Mouse (Mus musculus): Measurements from ENCODE around the gene Fgf16.

Gene Fgf16

DNA sequence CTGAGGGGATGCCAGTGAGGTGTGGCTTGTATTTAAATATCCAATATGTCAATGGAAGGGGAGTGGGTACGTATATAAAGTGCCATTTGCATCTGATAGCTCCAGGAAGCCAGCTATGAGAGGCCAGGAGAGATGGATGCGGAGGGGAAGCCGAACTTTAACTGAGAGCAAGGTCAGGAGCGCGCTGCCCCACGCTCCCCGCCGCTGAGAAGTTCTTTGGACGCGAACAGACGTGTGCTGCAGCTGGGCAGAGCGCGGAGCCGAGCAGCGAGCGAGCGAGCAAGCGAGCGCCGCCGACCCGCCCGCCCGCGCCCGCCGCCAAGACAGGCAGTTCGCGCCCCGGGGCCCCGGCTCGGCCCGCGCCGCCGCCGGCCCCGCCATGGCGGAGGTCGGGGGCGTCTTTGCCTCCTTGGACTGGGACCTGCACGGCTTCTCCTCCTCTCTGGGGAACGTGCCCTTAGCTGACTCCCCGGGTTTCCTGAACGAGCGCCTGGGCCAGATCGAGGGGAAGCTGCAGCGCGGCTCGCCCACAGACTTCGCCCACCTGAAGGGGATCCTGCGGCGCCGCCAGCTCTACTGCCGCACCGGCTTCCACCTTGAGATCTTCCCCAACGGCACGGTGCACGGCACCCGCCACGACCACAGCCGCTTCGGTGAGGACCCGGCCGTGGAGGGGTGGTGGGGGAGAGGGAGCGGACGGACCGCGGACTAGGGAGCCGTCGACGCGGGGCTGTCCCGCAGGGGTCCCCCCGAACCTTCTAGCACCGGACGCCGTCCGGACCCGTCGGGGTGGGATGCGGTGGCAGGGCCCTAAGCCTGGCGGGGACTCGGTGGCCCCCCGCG, at the start of gene Fgf16:
Gene Fgf16, plus strand, starts transcription at position 118 of the 843 bp plus-strand sequence.
- Histone ChIP-seq H3K36me3 (ENCODE audit: insufficient read depth, low read length) (no peaks in the 10 kb centered on the region), H3K27me3 (ENCODE audit: insufficient read depth, low read length) (peaks cover 61% of the 10 kb centered on the region), H3K4me3 (replicated peaks; ENCODE audit: low read length) (peak within 1 kb of the TSS; percentile 69), H3K9me3 (ENCODE audit: low read length) (no peaks in the 10 kb centered on the region), H3K4me1 (replicated peaks; ENCODE audit: low read depth, low read length) (no peaks in the 10 kb centered on the region)
- TF ChIP-seq CTCF (conservative IDR thresholded peaks at IDR 0.05; ENCODE audit: low read length) (no peak), NANOG (IDR thresholded peaks at IDR 0.05; ENCODE audit: borderline replicate concordance, low read length) (no peak), POU5F1 (IDR thresholded peaks at IDR 0.05; ENCODE audit: borderline replicate concordance, low read length) (no peak)

GRCm38 (mm10) chrX:105714740-105715139, 49.3 kb upstream of the Fgf16 start:
- Histone ChIP-seq H3K4me3 (replicated peaks; ENCODE audit: low read length) (no peak overlapping the region), H3K36me3 (ENCODE audit: insufficient read depth, low read length) (no peaks in the 10 kb centered on the region), H3K9me3 (ENCODE audit: low read length) (no peaks in the 10 kb centered on the region), H3K27me3 (ENCODE audit: insufficient read depth, low read length) (no peaks in the 10 kb centered on the region), H3K4me1 (replicated peaks; ENCODE audit: low read depth, low read length) (no peaks in the 10 kb centered on the region)
- no peak for TF ChIP-seq NANOG (IDR thresholded peaks at IDR 0.05; ENCODE audit: borderline replicate concordance, low read length)
- TF ChIP-seq CTCF (conservative IDR thresholded peaks at IDR 0.05; ENCODE audit: low read length) = no peak
- no peak for TF ChIP-seq POU5F1 (IDR thresholded peaks at IDR 0.05; ENCODE audit: borderline replicate concordance, low read length)

DNA sequence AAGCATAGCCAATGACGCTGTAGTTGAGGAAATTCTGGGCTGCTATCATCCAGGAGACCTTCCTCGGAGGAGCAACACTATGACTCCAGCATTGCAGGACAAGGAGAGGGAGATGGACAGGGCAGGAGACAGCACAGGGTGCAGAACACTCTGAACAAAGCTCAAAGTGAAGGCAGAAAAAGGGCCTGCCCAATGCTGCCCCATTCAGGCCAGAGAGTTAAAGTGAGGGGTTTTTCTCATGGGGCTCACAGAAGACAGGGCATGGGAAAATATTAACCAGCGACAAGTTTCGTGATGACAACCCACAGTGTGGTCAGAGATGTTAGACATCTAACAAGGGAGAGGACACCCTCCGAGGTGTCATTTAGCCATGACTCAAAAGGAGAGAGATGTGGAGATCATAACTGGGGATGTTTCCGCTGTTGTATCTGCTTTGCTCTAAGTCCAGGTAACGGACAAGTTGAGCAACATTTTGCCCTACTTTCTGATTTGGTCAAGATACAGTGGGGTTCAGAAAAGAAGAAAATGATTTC, 48.2 kb upstream of the Fgf16 start:
- H3K27me3 ChIP-seq (ENCODE audit: insufficient read depth, low read length) = no peaks in the 10 kb centered on the region
- TF ChIP-seq CTCF (conservative IDR thresholded peaks at IDR 0.05; ENCODE audit: low read length) = no peak
- no peak for TF ChIP-seq NANOG (IDR thresholded peaks at IDR 0.05; ENCODE audit: borderline replicate concordance, low read length)
- no peak for TF ChIP-seq POU5F1 (IDR thresholded peaks at IDR 0.05; ENCODE audit: borderline replicate concordance, low read length)

GRCm38 (mm10) chrX:105718388-105718787, 45.7 kb upstream of the Fgf16 start:
- no peak for TF ChIP-seq CTCF (conservative IDR thresholded peaks at IDR 0.05; ENCODE audit: low read length)
- no peak for TF ChIP-seq POU5F1 (IDR thresholded peaks at IDR 0.05; ENCODE audit: borderline replicate concordance, low read length)
- TF ChIP-seq NANOG (IDR thresholded peaks at IDR 0.05; ENCODE audit: borderline replicate concordance, low read length) = no peak
- Histone ChIP-seq H3K9me3 (ENCODE audit: low read length) (no peaks in the 10 kb centered on the region), H3K4me1 (replicated peaks; ENCODE audit: low read depth, low read length) (no peaks in the 10 kb centered on the region), H3K36me3 (ENCODE audit: insufficient read depth, low read length) (no peaks in the 10 kb centered on the region), H3K4me3 (replicated peaks; ENCODE audit: low read length) (no peak overlapping the region), H3K27me3 (ENCODE audit: insufficient read depth, low read length) (no peaks in the 10 kb centered on the region)

More for the DNA sequence above, 48.2 kb upstream of the Fgf16 start:
- no peaks in the 10 kb centered on the region for H3K9me3 ChIP-seq (ENCODE audit: low read length)
- H3K36me3 ChIP-seq (ENCODE audit: insufficient read depth, low read length) = no peaks in the 10 kb centered on the region
- H3K4me1 ChIP-seq (replicated peaks; ENCODE audit: low read depth, low read length) = no peaks in the 10 kb centered on the region
- H3K4me3 ChIP-seq (replicated peaks; ENCODE audit: low read length) = no peak overlapping the region

- TF ChIP-seq NANOG (IDR thresholded peaks at IDR 0.05; ENCODE audit: borderline replicate concordance, low read length) (no peak), POU5F1 (IDR thresholded peaks at IDR 0.05; ENCODE audit: borderline replicate concordance, low read length) (no peak), CTCF (conservative IDR thresholded peaks at IDR 0.05; ENCODE audit: low read length) (no peak)
- Histone ChIP-seq H3K4me1 (replicated peaks; ENCODE audit: low read depth, low read length) (no peaks in the 10 kb centered on the region), H3K4me3 (replicated peaks; ENCODE audit: low read length) (no peak overlapping the region), H3K27me3 (ENCODE audit: insufficient read depth, low read length) (no peaks in the 10 kb centered on the region), H3K36me3 (ENCODE audit: insufficient read depth, low read length) (no peaks in the 10 kb centered on the region), H3K9me3 (ENCODE audit: low read length) (no peaks in the 10 kb centered on the region)
Observed at GRCm38 (mm10) chrX:105718943-105719342, 45.1 kb upstream of the Fgf16 start.

GRCm38 (mm10) chrX:105724174-105724573, 39.9 kb upstream of the Fgf16 start:
- no peaks in the 10 kb centered on the region for H3K36me3 ChIP-seq (ENCODE audit: insufficient read depth, low read length)
- no peak overlapping the region for H3K4me3 ChIP-seq (replicated peaks; ENCODE audit: low read length)
- H3K27me3 ChIP-seq (ENCODE audit: insufficient read depth, low read length) = no peaks in the 10 kb centered on the region
- no peak for TF ChIP-seq POU5F1 (IDR thresholded peaks at IDR 0.05; ENCODE audit: borderline replicate concordance, low read length)
- TF ChIP-seq NANOG (IDR thresholded peaks at IDR 0.05; ENCODE audit: borderline replicate concordance, low read length) = no peak
- TF ChIP-seq CTCF (conservative IDR thresholded peaks at IDR 0.05; ENCODE audit: low read length) = no peak
- no peaks in the 10 kb centered on the region for H3K9me3 ChIP-seq (ENCODE audit: low read length)
- no peaks in the 10 kb centered on the region for H3K4me1 ChIP-seq (replicated peaks; ENCODE audit: low read depth, low read length)

- H3K27me3 ChIP-seq (ENCODE audit: insufficient read depth, low read length) = peaks cover 57% of the 10 kb centered on the region
- no peaks in the 10 kb centered on the region for H3K36me3 ChIP-seq (ENCODE audit: insufficient read depth, low read length)
- H3K9me3 ChIP-seq (ENCODE audit: low read length) = no peaks in the 10 kb centered on the region
- peak overlapping the region; percentile 69 for H3K4me3 ChIP-seq (replicated peaks; ENCODE audit: low read length)
- H3K4me1 ChIP-seq (replicated peaks; ENCODE audit: low read depth, low read length) = no peaks in the 10 kb centered on the region
- TF ChIP-seq NANOG (IDR thresholded peaks at IDR 0.05; ENCODE audit: borderline replicate concordance, low read length) (no peak), CTCF (conservative IDR thresholded peaks at IDR 0.05; ENCODE audit: low read length) (peak; percentile 33)
Observed at GRCm38 (mm10) chrX:105762847-105763527, 1.1 kb upstream of the Fgf16 start.

DNA sequence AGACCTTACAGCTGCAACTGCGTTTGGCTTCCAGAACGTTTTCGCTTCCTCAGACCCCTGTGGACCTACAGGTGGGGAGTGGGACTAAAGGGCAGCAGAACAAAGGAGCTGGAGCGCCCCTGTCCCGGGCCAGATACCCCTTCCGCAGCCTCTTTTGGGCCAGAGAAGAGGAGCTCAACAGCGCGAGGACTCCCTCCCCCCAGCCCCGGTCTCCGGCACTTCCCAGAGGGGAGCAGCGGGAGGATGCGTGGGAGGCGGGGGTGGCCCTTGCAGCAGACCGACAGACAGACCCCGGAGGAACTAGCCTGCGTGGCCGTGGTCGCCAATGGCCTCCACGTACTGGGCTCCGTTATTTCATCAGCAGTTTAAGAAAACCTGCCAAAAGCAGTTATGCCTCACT, 467 bp upstream of the Fgf16 start:
- Histone ChIP-seq H3K4me1 (replicated peaks; ENCODE audit: low read depth, low read length) (no peaks in the 10 kb centered on the region), H3K9me3 (ENCODE audit: low read length) (no peaks in the 10 kb centered on the region), H3K36me3 (ENCODE audit: insufficient read depth, low read length) (no peaks in the 10 kb centered on the region), H3K27me3 (ENCODE audit: insufficient read depth, low read length) (peaks cover 61% of the 10 kb centered on the region), H3K4me3 (replicated peaks; ENCODE audit: low read length) (peak overlapping the region; percentile 69)
- TF ChIP-seq NANOG (IDR thresholded peaks at IDR 0.05; ENCODE audit: borderline replicate concordance, low read length) (no peak), CTCF (conservative IDR thresholded peaks at IDR 0.05; ENCODE audit: low read length) (no peak), POU5F1 (IDR thresholded peaks at IDR 0.05; ENCODE audit: borderline replicate concordance, low read length) (no peak)
